Mouse (Mus musculus) CD4-positive, CD25-positive, alpha-beta regulatory T cell (primary cell): ENCODE data around the gene Irs4. TPM values are rescaled to one million over a fixed set of nuclear protein-coding genes. Genes with fewer than 3 reads are reported as not detected.

Experiments used
- polyA plus RNA-seq: library from polyadenylated mRNA; unstranded; fragments of 100-300 nt; shearing (Covaris generic); gene quantifications from one replicate; pipeline ENCODE4 v1.2.1, GENCODE M21; 2017

Gene Irs4
- not detected for polyA plus RNA-seq

GRCm38 (mm10) chrX:141724937-141725918 lies at the start of gene Irs4:
Irs4 (minus strand) TSS chrX:141725263.

Other genes with a start within 250 kb of the Irs4 start
- gene Col4a5, start 249.9 kb downstream of the Irs4 start, polyA plus RNA-seq: not detected
- 0.20 TPM for gene Gm15294, start 150.0 kb upstream of the Irs4 start, polyA plus RNA-seq